Mouse (Mus musculus) C3H10T1/2 (cell line): ENCODE results near the gene Gm21454. TPM values are rescaled to one million over a fixed set of nuclear protein-coding genes. Genes with fewer than 3 reads are reported as not detected.

ENCODE experiments used
- polyA plus RNA-seq, 2 experiments: library from polyadenylated mRNA; unstranded; fragments of >200 nt; fragmentation: generic; extraction: Trizol; gene quantifications; one replicate each; pipeline ENCODE4 v1.2.1; 2012; ENCODE audit warnings: missing spikeins in 2 of 2

Gene Gm21454
- not detected for polyA plus RNA-seq

GRCm38 (mm10) chrY:13252091-13252490, at the start of gene Gm21454, which contains the start of gene Gm21440:
Gm21454 (plus strand) TSS chrY:13252442.
Gm21440 (plus strand) TSS chrY:13252391.

DNA sequence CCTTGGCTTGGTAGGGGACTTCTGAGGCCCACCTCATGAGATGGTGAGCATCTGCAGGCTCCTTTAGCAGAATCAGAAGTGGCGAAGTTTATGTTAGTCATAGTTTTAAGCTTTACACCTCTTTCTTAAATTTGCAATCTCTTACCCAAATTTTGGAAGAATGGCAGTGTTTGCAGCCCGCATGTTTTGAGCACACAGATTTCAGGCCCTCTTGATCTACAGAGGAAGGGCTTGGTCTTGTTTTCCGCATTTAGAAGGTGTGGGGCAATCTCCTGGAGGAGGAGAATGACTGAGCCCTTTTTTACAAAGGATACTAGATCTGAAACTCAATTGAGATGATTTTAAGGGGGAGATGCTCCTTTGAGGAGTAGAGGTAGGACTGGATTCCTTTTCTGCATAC, 28.4 kb upstream of the Gm21454 start, which contains the start of gene Gm21828:
TSS of gene Gm21828 (minus strand) at position 101 of the 400 bp plus-strand sequence.

DNA sequence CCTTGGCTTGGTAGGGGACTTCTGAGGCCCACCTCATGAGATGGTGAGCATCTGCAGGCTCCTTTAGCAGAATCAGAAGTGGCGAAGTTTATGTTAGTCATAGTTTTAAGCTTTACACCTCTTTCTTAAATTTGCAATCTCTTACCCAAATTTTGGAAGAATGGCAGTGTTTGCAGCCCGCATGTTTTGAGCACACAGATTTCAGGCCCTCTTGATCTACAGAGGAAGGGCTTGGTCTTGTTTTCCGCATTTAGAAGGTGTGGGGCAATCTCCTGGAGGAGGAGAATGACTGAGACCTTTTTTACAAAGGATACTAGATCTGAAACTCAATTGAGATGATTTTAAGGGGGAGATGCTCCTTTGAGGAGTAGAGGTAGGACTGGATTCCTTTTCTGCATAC, 96.7 kb downstream of the Gm21454 start, which contains the start of gene Gm21725:
TSS of gene Gm21725 (minus strand) at position 101 of the 400 bp plus-strand sequence.

Other genes with a start within 250 kb of the Gm21454 start
- gene Gm20807, start 209.6 kb upstream of the Gm21454 start, polyA plus RNA-seq: not detected
- not detected for gene Gm21891, start 119.0 kb upstream of the Gm21454 start, polyA plus RNA-seq
- not detected for gene Gm21425, start 90.5 kb upstream of the Gm21454 start, polyA plus RNA-seq
- not detected for gene Gm21828, start 28.5 kb upstream of the Gm21454 start, polyA plus RNA-seq
- gene Gm21440, start 51 bp upstream of the Gm21454 start, polyA plus RNA-seq: not detected
- gene Gm21725, start 96.6 kb downstream of the Gm21454 start, polyA plus RNA-seq: not detected
- not detected for gene Gm21866, start 213.1 kb downstream of the Gm21454 start, polyA plus RNA-seq
- not detected for gene Gm20773, start 241.6 kb downstream of the Gm21454 start, polyA plus RNA-seq